Mouse (Mus musculus): Measurements from ENCODE around the gene Tlk1. TPM values are rescaled to one million over a fixed set of nuclear protein-coding genes. Genes with fewer than 3 reads are reported as not detected.

Tlk1 gene
- polyA plus RNA-seq, 1 experiment from 2014 or later = 29.2 TPM

GRCm38 (mm10) chr2:70764734-70765133, 60.8 kb downstream of the Tlk1 start:
- H3K9me3 ChIP-seq = no peaks in the 10 kb centered on the region
- H3K4me3 ChIP-seq = no peak overlapping the region
- DNase-seq (ENCODE audit: low spot score) = no peak
- H3K4me1 ChIP-seq = no peaks in the 10 kb centered on the region
- 91% methylated on average over 7 of the region's 7 CpGs for WGBS
- H3K27me3 ChIP-seq (replicated peaks; ENCODE audit: low read depth, poor library complexity, severe bottlenecking) = no peaks in the 10 kb centered on the region
- peaks cover 4% of the 10 kb centered on the region for H3K36me3 ChIP-seq (replicated peaks)
- no peak overlapping the region for H3K27ac ChIP-seq (replicated peaks)

- no peaks in the 10 kb centered on the region for H3K4me1 ChIP-seq
- H3K27me3 ChIP-seq (replicated peaks; ENCODE audit: low read depth, poor library complexity, severe bottlenecking) = no peaks in the 10 kb centered on the region
- DNase-seq (ENCODE audit: low spot score) = no peak
- H3K27ac ChIP-seq (replicated peaks) = no peak overlapping the region
- 82% methylated on average over 1 of the region's 1 CpGs for WGBS
- H3K36me3 ChIP-seq (replicated peaks) = no peaks in the 10 kb centered on the region; the same call in 1 of the 2 replicates
- H3K9me3 ChIP-seq = no peaks in the 10 kb centered on the region
- no peak overlapping the region for H3K4me3 ChIP-seq
Observed at GRCm38 (mm10) chr2:70762741-70763140, 62.8 kb downstream of the Tlk1 start.

DNA sequence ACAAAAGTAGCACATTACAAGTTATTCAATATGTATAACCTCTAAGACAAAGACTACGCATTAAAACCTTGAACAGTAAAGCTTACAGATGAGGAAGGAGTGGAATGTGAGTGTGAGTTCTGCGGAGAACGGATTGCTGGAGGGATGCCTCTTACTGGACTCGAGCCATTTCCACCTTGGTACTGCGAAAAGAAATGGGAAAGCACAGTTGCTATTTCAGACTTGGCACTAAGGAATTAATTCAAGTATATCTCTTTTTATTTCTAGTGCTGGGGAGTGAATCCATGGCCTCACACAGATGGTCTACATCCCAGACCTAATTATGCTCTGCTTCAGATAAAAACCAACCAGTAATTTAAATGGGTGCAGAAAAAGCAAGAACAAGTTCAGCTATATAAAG, 73.4 kb downstream of the Tlk1 start:
- DNase-seq (ENCODE audit: low spot score) = no peak
- peaks cover 62% of the 10 kb centered on the region for H3K36me3 ChIP-seq (replicated peaks)
- WGBS = 93% methylated on average over 5 of the region's 5 CpGs

GRCm38 (mm10) chr2:70751655-70752054, 73.9 kb downstream of the Tlk1 start:
- Histone ChIP-seq H3K4me1 (0 out of 2 replicates have a peak, but pooled peaks cover 4% of the 10 kb centered on the region), H3K36me3 (replicated peaks) (peaks cover 66% of the 10 kb centered on the region), H3K27ac (replicated peaks) (no peak overlapping the region), H3K4me3 (no peak overlapping the region), H3K27me3 (replicated peaks; ENCODE audit: low read depth, poor library complexity, severe bottlenecking) (no peaks in the 10 kb centered on the region), H3K9me3 (no peaks in the 10 kb centered on the region)
- WGBS = 91% methylated on average over 2 of the region's 2 CpGs
- no peak for DNase-seq (ENCODE audit: low spot score)

More for the DNA sequence above, 73.4 kb downstream of the Tlk1 start:
- H3K27ac ChIP-seq (replicated peaks) = no peak overlapping the region
- H3K4me3 ChIP-seq = no peak overlapping the region
- H3K4me1 ChIP-seq = 0 out of 2 replicates have a peak, but pooled peaks cover 4% of the 10 kb centered on the region
- H3K27me3 ChIP-seq (replicated peaks; ENCODE audit: low read depth, poor library complexity, severe bottlenecking) = no peaks in the 10 kb centered on the region
- H3K9me3 ChIP-seq = no peaks in the 10 kb centered on the region

- Histone ChIP-seq H3K4me1 (no peaks in the 10 kb centered on the region), H3K4me3 (no peak overlapping the region), H3K27ac (replicated peaks) (no peak overlapping the region), H3K9me3 (no peaks in the 10 kb centered on the region), H3K36me3 (replicated peaks) (peaks cover 90% of the 10 kb centered on the region), H3K27me3 (replicated peaks; ENCODE audit: low read depth, poor library complexity, severe bottlenecking) (no peaks in the 10 kb centered on the region)
- no peak for DNase-seq (ENCODE audit: low spot score)
- 88% methylated on average over 2 of the region's 2 CpGs for WGBS
Observed at GRCm38 (mm10) chr2:70742588-70742987, 82.9 kb downstream of the Tlk1 start.

- H3K27ac ChIP-seq (replicated peaks) = no peak overlapping the region
- H3K4me3 ChIP-seq = no peak overlapping the region
- H3K36me3 ChIP-seq (replicated peaks) = peaks cover 90% of the 10 kb centered on the region
- no peaks in the 10 kb centered on the region for H3K9me3 ChIP-seq
- no peaks in the 10 kb centered on the region for H3K4me1 ChIP-seq
- 87% methylated on average over 5 of the region's 5 CpGs for WGBS
- no peak for DNase-seq (ENCODE audit: low spot score)
- no peaks in the 10 kb centered on the region for H3K27me3 ChIP-seq (replicated peaks; ENCODE audit: low read depth, poor library complexity, severe bottlenecking)
Observed at GRCm38 (mm10) chr2:70741901-70742300, 83.6 kb downstream of the Tlk1 start.

DNA sequence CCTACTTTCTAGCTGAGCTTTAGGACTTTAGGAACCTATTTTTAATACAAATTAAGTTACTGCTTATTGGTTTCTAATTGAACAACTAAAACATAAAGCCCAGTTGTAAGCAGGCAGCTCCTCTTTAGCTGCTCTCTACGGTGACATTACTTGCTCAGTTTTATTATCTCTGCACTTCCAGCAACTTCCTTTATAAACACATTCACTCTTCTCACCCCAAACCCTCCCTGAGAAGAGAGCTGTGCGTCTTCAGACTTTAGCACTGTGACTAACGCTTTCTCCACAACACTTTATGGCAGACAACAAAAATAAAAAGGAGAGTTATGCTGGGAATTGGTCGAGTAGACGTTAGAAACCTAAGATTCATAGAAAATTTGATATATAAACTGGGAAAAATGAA, 89.5 kb downstream of the Tlk1 start:
- WGBS = 91% methylated on average over 5 of the region's 5 CpGs
- H3K4me3 ChIP-seq = no peak overlapping the region
- peaks cover 88% of the 10 kb centered on the region for H3K36me3 ChIP-seq (replicated peaks)
- DNase-seq (ENCODE audit: low spot score) = no peak
- H3K4me1 ChIP-seq = no peaks in the 10 kb centered on the region
- H3K9me3 ChIP-seq = no peaks in the 10 kb centered on the region
- H3K27me3 ChIP-seq (replicated peaks; ENCODE audit: low read depth, poor library complexity, severe bottlenecking) = no peaks in the 10 kb centered on the region
- no peak overlapping the region for H3K27ac ChIP-seq (replicated peaks)

GRCm38 (mm10) chr2:70735534-70735933, 90.0 kb downstream of the Tlk1 start:
- Histone ChIP-seq H3K27ac (replicated peaks) (no peak overlapping the region), H3K27me3 (replicated peaks; ENCODE audit: low read depth, poor library complexity, severe bottlenecking) (no peaks in the 10 kb centered on the region), H3K9me3 (no peaks in the 10 kb centered on the region), H3K36me3 (replicated peaks) (peaks cover 87% of the 10 kb centered on the region), H3K4me3 (no peak overlapping the region), H3K4me1 (no peaks in the 10 kb centered on the region)
- DNase-seq (ENCODE audit: low spot score) = no peak
- 77% methylated on average over 4 of the region's 4 CpGs for WGBS

DNA sequence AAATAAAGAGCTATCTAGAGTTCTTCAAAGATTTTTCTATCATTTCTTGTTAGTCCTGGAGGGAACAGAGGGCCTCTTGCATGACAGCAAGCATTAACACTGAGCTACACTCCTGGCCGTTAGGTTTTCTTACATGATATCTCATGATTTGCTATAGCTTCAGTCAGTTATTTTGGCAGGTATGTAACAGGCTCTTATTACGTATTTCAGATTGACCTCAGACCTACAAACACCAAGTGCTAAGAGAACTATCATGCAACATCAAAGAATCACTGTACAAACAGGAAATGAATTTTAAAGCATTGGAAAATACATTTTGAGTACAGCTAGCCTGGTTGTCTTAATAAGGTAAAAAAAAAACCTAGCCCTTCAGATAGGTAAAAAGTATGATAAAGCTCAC, 98.4 kb downstream of the Tlk1 start:
- Histone ChIP-seq H3K27me3 (replicated peaks; ENCODE audit: low read depth, poor library complexity, severe bottlenecking) (no peaks in the 10 kb centered on the region), H3K9me3 (no peaks in the 10 kb centered on the region), H3K36me3 (replicated peaks) (peaks cover 64% of the 10 kb centered on the region), H3K4me1 (no peaks in the 10 kb centered on the region), H3K4me3 (no peak overlapping the region), H3K27ac (replicated peaks) (no peak overlapping the region)
- WGBS = 91% methylated on average over 2 of the region's 2 CpGs
- no peak for DNase-seq (ENCODE audit: low spot score)

DNA sequence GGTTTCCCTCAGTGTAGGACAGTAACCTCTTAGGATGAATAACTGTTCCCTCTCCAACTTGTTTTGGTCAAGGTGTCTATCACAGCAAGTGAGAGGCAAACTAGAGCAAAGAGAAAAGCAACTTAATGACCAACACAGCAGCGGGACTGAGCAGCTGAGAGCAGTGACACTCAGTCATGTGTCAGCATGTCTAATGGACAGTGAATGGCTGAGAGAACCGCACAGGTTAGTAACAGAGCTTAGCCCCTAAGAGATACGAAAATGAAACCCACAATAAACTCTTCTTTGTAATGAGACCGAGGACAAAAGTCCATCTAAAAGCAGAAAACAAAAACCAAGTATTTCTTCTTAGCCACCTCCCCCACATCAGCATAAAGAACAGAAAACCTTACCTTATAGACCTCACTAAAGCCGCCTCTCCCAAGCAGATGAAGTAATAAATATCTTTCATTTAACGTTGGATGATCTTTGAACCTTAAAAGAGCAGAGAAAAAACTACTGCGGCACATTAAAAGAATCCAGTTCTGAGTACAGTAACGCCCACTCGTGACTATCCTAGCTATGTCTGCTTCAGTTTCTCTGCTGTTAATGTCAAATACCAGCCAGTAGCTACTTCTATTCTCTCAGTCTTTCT, 101.8 kb downstream of the Tlk1 start:
- no peaks in the 10 kb centered on the region for H3K27me3 ChIP-seq (replicated peaks; ENCODE audit: low read depth, poor library complexity, severe bottlenecking)
- no peaks in the 10 kb centered on the region for H3K9me3 ChIP-seq
- no peak overlapping the region for H3K27ac ChIP-seq (replicated peaks)
- H3K4me3 ChIP-seq = no peak overlapping the region
- peaks cover 72% of the 10 kb centered on the region for H3K36me3 ChIP-seq (replicated peaks)
- DNase-seq (ENCODE audit: low spot score) = no peak
- no peaks in the 10 kb centered on the region for H3K4me1 ChIP-seq
- WGBS = 92% methylated on average over 9 of the region's 9 CpGs

- peaks cover 5% of the 10 kb centered on the region; the same call in 1 of the 2 replicates for H3K4me1 ChIP-seq
- no peak for DNase-seq (ENCODE audit: low spot score)
- H3K4me3 ChIP-seq = no peak overlapping the region
- H3K27me3 ChIP-seq (replicated peaks; ENCODE audit: low read depth, poor library complexity, severe bottlenecking) = no peaks in the 10 kb centered on the region
- H3K9me3 ChIP-seq = no peaks in the 10 kb centered on the region
- H3K27ac ChIP-seq (replicated peaks) = no peak overlapping the region
- H3K36me3 ChIP-seq (replicated peaks) = peaks cover 68% of the 10 kb centered on the region
- 95% methylated on average over 4 of the region's 4 CpGs for WGBS
Observed at GRCm38 (mm10) chr2:70710878-70711277, 114.7 kb downstream of the Tlk1 start.

DNA sequence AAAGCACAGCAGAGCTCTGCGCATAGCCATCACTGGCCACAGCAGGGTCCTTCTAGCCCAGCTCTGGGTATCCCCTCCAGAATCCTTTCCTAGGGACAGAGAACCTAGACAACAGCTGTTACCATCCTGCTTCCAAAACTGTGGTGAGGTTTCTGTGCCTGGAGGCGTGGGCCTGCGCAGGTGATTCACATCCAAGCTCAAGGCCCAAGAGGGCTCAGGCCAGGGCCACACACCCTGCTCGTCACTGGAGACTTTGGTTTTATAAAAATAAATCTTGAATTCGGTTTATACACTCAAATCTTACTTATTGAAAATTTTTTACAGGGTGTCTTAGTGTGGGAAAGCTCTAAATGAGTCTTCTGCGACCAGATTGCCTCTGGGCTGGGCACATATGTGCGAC, 115.3 kb downstream of the Tlk1 start:
- Histone ChIP-seq H3K4me3 (no peak overlapping the region), H3K9me3 (no peaks in the 10 kb centered on the region), H3K27ac (replicated peaks) (no peak overlapping the region), H3K4me1 (peaks cover 7% of the 10 kb centered on the region), H3K36me3 (replicated peaks) (peaks cover 61% of the 10 kb centered on the region), H3K27me3 (replicated peaks; ENCODE audit: low read depth, poor library complexity, severe bottlenecking) (no peaks in the 10 kb centered on the region)
- DNase-seq (ENCODE audit: low spot score) = no peak
- WGBS = 91% methylated on average over 7 of the region's 7 CpGs

GRCm38 (mm10) chr2:70708986-70709730, 116.4 kb downstream of the Tlk1 start:
- no peak for DNase-seq (ENCODE audit: low spot score)
- no peak overlapping the region for H3K27ac ChIP-seq (replicated peaks)
- 75% methylated on average over 13 of the region's 13 CpGs for WGBS
- H3K36me3 ChIP-seq (replicated peaks) = peaks cover 50% of the 10 kb centered on the region
- H3K4me1 ChIP-seq = peaks cover 18% of the 10 kb centered on the region
- H3K27me3 ChIP-seq (replicated peaks; ENCODE audit: low read depth, poor library complexity, severe bottlenecking) = no peaks in the 10 kb centered on the region
- H3K4me3 ChIP-seq = no peak overlapping the region
- H3K9me3 ChIP-seq = no peaks in the 10 kb centered on the region
